Mouse (Mus musculus): ENCODE results near the gene Slc26a5. TPM values are rescaled to one million over a fixed set of nuclear protein-coding genes. Genes with fewer than 3 reads are reported as not detected.

Gene Slc26a5
- polyA plus RNA-seq (2021; fragmentation: Nextera tagmentation) = 0.31 TPM in 1 of 2 replicates, not detected in the other
- long read RNA-seq, experiment 1 = 0 reads
- long read RNA-seq, experiment 2 = 0 reads

GRCm38 (mm10) chr5:21865346-21866107 is at the start of gene Slc26a5:
TSS of gene Slc26a5 (minus strand) at chr5:21865604.

DNA sequence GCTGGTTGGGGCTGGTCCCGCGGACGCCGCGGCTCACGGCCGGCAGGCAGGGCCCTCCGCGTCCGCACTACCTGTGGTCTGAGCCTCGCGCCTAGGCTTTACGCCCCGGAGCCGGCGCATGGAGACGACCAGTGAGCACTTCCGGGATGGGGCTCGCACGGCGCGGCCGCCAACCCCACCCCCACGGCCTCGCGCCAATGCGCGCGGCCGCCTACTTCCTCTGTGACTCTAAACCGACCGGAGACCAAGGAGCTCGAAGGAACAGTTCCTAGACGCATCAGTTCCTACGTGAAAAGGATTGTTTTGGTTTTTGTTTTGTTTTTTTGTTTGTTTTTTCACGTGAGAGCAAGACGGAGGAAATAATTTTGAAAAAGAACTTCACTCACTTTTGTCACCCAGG is 80.4 kb downstream of the Slc26a5 start, which contains the start of the genes Dnajc2 and Psmc2:
TSS of gene Dnajc2 (minus strand) at position 199 of the 400 bp plus-strand sequence.
TSS of gene Psmc2 (plus strand) at position 231 of the 400 bp plus-strand sequence.

Other genes starting within 250 kb of the Slc26a5 start
- gene Fbxl13, start 220.0 kb downstream of the Slc26a5 start, polyA plus RNA-seq (2021; fragmentation: Nextera tagmentation) = 0.15 and 0.19 TPM in 2 replicates
- gene Armc10, start 219.8 kb downstream of the Slc26a5 start, polyA plus RNA-seq (2021; fragmentation: Nextera tagmentation) = 19.5 and 20.2 TPM in 2 replicates
- 11.3 and 11.6 TPM in 2 replicates for gene Napepld, start 164.2 kb downstream of the Slc26a5 start, polyA plus RNA-seq (2021; fragmentation: Nextera tagmentation)
- gene Pmpcb, start 128.5 kb downstream of the Slc26a5 start, polyA plus RNA-seq (2021; fragmentation: Nextera tagmentation) = 73.5 and 86.6 TPM in 2 replicates
- gene Dnajc2, start 80.4 kb downstream of the Slc26a5 start, polyA plus RNA-seq (2021; fragmentation: Nextera tagmentation) = 28.6 and 35.4 TPM in 2 replicates
- 134 and 139 TPM in 2 replicates for gene Psmc2, start 80.3 kb downstream of the Slc26a5 start, polyA plus RNA-seq (2021; fragmentation: Nextera tagmentation)